Mouse (Mus musculus) kidney, postnatal 10 days (tissue): Measurements from ENCODE around the gene Myh13.

Experiments
- DNase-seq: peaks from one replicate; pipeline ENCODE4 v3.0.0; 2021; ENCODE audit warnings: mixed read lengths

Gene Myh13

GRCm38 (mm10) chr11:67321358-67321757, at the start of gene Myh13:
TSS of gene Myh13 (plus strand) at chr11:67321658.
- DNase-seq = no peak

- no peak for DNase-seq
Measured at GRCm38 (mm10) chr11:67276601-67277174, 44.8 kb upstream of the Myh13 start, which contains the start of gene Myh8. TSS of gene Myh8 (plus strand) at chr11:67277124.

- DNase-seq = no peak
Measured at GRCm38 (mm10) chr11:67293440-67293839, 28.0 kb upstream of the Myh13 start.

GRCm38 (mm10) chr11:67313733-67314452, 7.6 kb upstream of the Myh13 start:
- no peak for DNase-seq

- no peak for DNase-seq
Measured at GRCm38 (mm10) chr11:67326536-67326935, 5.1 kb downstream of the Myh13 start.

- no peak for DNase-seq
Measured at GRCm38 (mm10) chr11:67344556-67344955, 23.1 kb downstream of the Myh13 start.

GRCm38 (mm10) chr11:67345186-67345855, 23.9 kb downstream of the Myh13 start:
- DNase-seq = no peak

GRCm38 (mm10) chr11:67345856-67346236, 24.4 kb downstream of the Myh13 start:
- DNase-seq = no peak

GRCm38 (mm10) chr11:67350153-67350768, 28.8 kb downstream of the Myh13 start:
- peak; percentile 88 for DNase-seq

- DNase-seq = no peak
Measured at GRCm38 (mm10) chr11:67353011-67353410, 31.6 kb downstream of the Myh13 start.

GRCm38 (mm10) chr11:67358031-67358430, 36.6 kb downstream of the Myh13 start:
- DNase-seq = no peak

- peak; percentile 24 for DNase-seq
Measured at GRCm38 (mm10) chr11:67362236-67362635, 40.8 kb downstream of the Myh13 start.

- DNase-seq = no peak
Measured at GRCm38 (mm10) chr11:67364551-67364950, 43.1 kb downstream of the Myh13 start.

GRCm38 (mm10) chr11:67364986-67365721, 43.7 kb downstream of the Myh13 start:
- DNase-seq = no peak

GRCm38 (mm10) chr11:67366936-67367335, 45.5 kb downstream of the Myh13 start:
- DNase-seq = no peak

GRCm38 (mm10) chr11:67373333-67373732, 51.9 kb downstream of the Myh13 start:
- peak; percentile 58 for DNase-seq

- peak; percentile 20 for DNase-seq
Measured at GRCm38 (mm10) chr11:67376308-67376707, 54.9 kb downstream of the Myh13 start.

- peak; percentile 32 for DNase-seq
Measured at GRCm38 (mm10) chr11:67379703-67380510, 58.4 kb downstream of the Myh13 start.

GRCm38 (mm10) chr11:67381833-67382232, 60.4 kb downstream of the Myh13 start:
- DNase-seq = peak; percentile 10

- DNase-seq = no peak
Measured at GRCm38 (mm10) chr11:67384653-67385052, 63.2 kb downstream of the Myh13 start.

GRCm38 (mm10) chr11:67386815-67387415, 65.5 kb downstream of the Myh13 start:
- DNase-seq = no peak
